Mouse (Mus musculus) midbrain, embryonic 11.5 days (tissue): ENCODE measurements at regions not wholly inside any gene's neighbourhood (a gene's known extent, or its start where the extent isn't known, plus 50 kb on each side); places are given as distances from the start of the nearest gene placed in this dataset.

Experiments
- ATAC-seq: fragments of 200-750 bp; cut with Nextera tagmentation; 2 replicates; pipeline ENCODE4 v1.8.0; 2017; ENCODE audit warnings: moderate TSS enrichment, moderate library complexity; ENCODE audit not compliant: low FRiP score
- DNase-seq: peaks from one replicate; pipeline ENCODE4 v3.0.0; 2015; ENCODE audit warnings: low spot score; ENCODE audit errors: missing footprints
- H3K27ac ChIP-seq: fragments of 300-500 bp; sonication (generic); 2 replicates; pipeline ENCODE4 v1.5.1; 2014; ENCODE audit warnings: low read depth, low read length
- H3K27me3 ChIP-seq: fragments of 300-500 bp; sonication (generic); 2 replicates; pipeline ENCODE4 v1.6.1; 2014; ENCODE audit warnings: mild to moderate bottlenecking, low read length, moderate library complexity, mixed read lengths; ENCODE audit not compliant: control insufficient read depth, insufficient read depth
- H3K36me3 ChIP-seq: fragments of 300-500 bp; sonication (generic); 2 replicates; pipeline ENCODE4 v1.6.1; 2014; ENCODE audit warnings: mild to moderate bottlenecking, low read length, moderate library complexity, mixed read lengths; ENCODE audit not compliant: control insufficient read depth, insufficient read depth
- H3K4me1 ChIP-seq: fragments of 300-500 bp; sonication (generic); 2 replicates; pipeline ENCODE4 v1.6.1; 2014; ENCODE audit warnings: low read length; ENCODE audit not compliant: control insufficient read depth, insufficient read depth
- H3K4me2 ChIP-seq: fragments of 300-500 bp; sonication (generic); 2 replicates; pipeline ENCODE4 v1.6.1; 2014; ENCODE audit warnings: mild to moderate bottlenecking, moderate library complexity
- H3K4me3 ChIP-seq: fragments of 300-500 bp; sonication (generic); 2 replicates; pipeline ENCODE4 v1.5.1; 2014; ENCODE audit warnings: low read depth, low read length
- H3K9ac ChIP-seq: fragments of 300-500 bp; sonication (generic); 2 replicates; pipeline ENCODE4 v1.6.1; 2014; ENCODE audit warnings: low read length
- H3K9me3 ChIP-seq: fragments of 300-500 bp; sonication (generic); 2 replicates; pipeline ENCODE4 v1.6.1; 2016; ENCODE audit warnings: low read length; ENCODE audit not compliant: control insufficient read depth
- WGBS: fragments of 180-500 bp; shearing (Covaris S2); extraction: QIAGEN DNeasy Blood & Tissue Kit; methylation state at CpG from one replicate; pipeline ENCODE4 v1.1.7; 2014; 5-methylcytosine and 5-hydroxymethylcytosine counted together

- DNase-seq (no peak), ATAC-seq (no peak)
- H3K9ac ChIP-seq = no peak overlapping the region
- H3K27me3 ChIP-seq = no peaks in the 10 kb centered on the region
- 64% methylated on average over 6 of the region's 6 CpGs for WGBS
- H3K9me3 ChIP-seq = no peaks in the 10 kb centered on the region
- no peak overlapping the region for H3K27ac ChIP-seq
- H3K36me3 ChIP-seq = no peaks in the 10 kb centered on the region
- no peak overlapping the region for H3K4me3 ChIP-seq
- no peak overlapping the region for H3K4me2 ChIP-seq
- H3K4me1 ChIP-seq = no peaks in the 10 kb centered on the region; the same call in 1 of the 2 replicates
Observed at GRCm38 (mm10) chr7:111158791-111159286, 76.0 kb upstream of the Eif4g2 start.

GRCm38 (mm10) chr7:111157754-111158325, 75.0 kb upstream of the Eif4g2 start:
- ATAC-seq (no peak), DNase-seq (no peak)
- no peak overlapping the region for H3K27ac ChIP-seq
- no peak overlapping the region for H3K9ac ChIP-seq
- H3K4me3 ChIP-seq = no peak overlapping the region
- H3K9me3 ChIP-seq = no peaks in the 10 kb centered on the region
- WGBS = 51% methylated on average over 9 of the region's 9 CpGs
- H3K4me2 ChIP-seq = no peak overlapping the region
- no peaks in the 10 kb centered on the region; the same call in 1 of the 2 replicates for H3K4me1 ChIP-seq
- H3K36me3 ChIP-seq = no peaks in the 10 kb centered on the region
- no peaks in the 10 kb centered on the region for H3K27me3 ChIP-seq

GRCm38 (mm10) chr7:111157287-111157686, 74.5 kb upstream of the Eif4g2 start:
- ATAC-seq (no peak), DNase-seq (no peak)
- WGBS = 74% methylated on average over 6 of the region's 6 CpGs
- no peak overlapping the region for H3K4me3 ChIP-seq
- no peak overlapping the region for H3K4me2 ChIP-seq
- no peak overlapping the region for H3K9ac ChIP-seq
- H3K27ac ChIP-seq = no peak overlapping the region
- no peaks in the 10 kb centered on the region for H3K27me3 ChIP-seq
- no peaks in the 10 kb centered on the region for H3K36me3 ChIP-seq
- H3K4me1 ChIP-seq = no peaks in the 10 kb centered on the region; the same call in 1 of the 2 replicates
- no peaks in the 10 kb centered on the region for H3K9me3 ChIP-seq

- H3K4me2 ChIP-seq = no peak overlapping the region
- no peak overlapping the region for H3K4me3 ChIP-seq
- DNase-seq (no peak), ATAC-seq (no peak)
- 68% methylated on average over 8 of the region's 8 CpGs for WGBS
- no peaks in the 10 kb centered on the region for H3K27me3 ChIP-seq
- no peaks in the 10 kb centered on the region for H3K9me3 ChIP-seq
- H3K36me3 ChIP-seq = no peaks in the 10 kb centered on the region
- H3K4me1 ChIP-seq = no peaks in the 10 kb centered on the region; the same call in 1 of the 2 replicates
- H3K9ac ChIP-seq = no peak overlapping the region
- H3K27ac ChIP-seq = no peak overlapping the region
Observed at GRCm38 (mm10) chr7:111156472-111157231, 73.8 kb upstream of the Eif4g2 start.

GRCm38 (mm10) chr7:111155995-111156394, 73.2 kb upstream of the Eif4g2 start:
- no peak overlapping the region for H3K4me2 ChIP-seq
- ATAC-seq (no peak), DNase-seq (no peak)
- H3K27me3 ChIP-seq = no peaks in the 10 kb centered on the region
- no peak overlapping the region for H3K27ac ChIP-seq
- WGBS = 61% methylated on average over 6 of the region's 6 CpGs
- no peak overlapping the region for H3K4me3 ChIP-seq
- H3K9me3 ChIP-seq = no peaks in the 10 kb centered on the region
- no peaks in the 10 kb centered on the region; the same call in 1 of the 2 replicates for H3K4me1 ChIP-seq
- H3K36me3 ChIP-seq = no peaks in the 10 kb centered on the region
- H3K9ac ChIP-seq = no peak overlapping the region

- DNase-seq (no peak), ATAC-seq (no peak)
- Histone ChIP-seq H3K4me1 (no peaks in the 10 kb centered on the region; the same call in 1 of the 2 replicates), H3K9me3 (no peaks in the 10 kb centered on the region), H3K36me3 (no peaks in the 10 kb centered on the region), H3K4me3 (no peak overlapping the region), H3K27me3 (no peaks in the 10 kb centered on the region), H3K27ac (no peak overlapping the region), H3K4me2 (no peak overlapping the region), H3K9ac (no peak overlapping the region)
- 88% methylated on average over 13 of the region's 13 CpGs for WGBS
Observed at GRCm38 (mm10) chr7:111154217-111154616, 71.4 kb upstream of the Eif4g2 start.

- ATAC-seq = no peak
- H3K4me3 ChIP-seq = no peak overlapping the region
Observed at GRCm38 (mm10) chr7:111150540-111150939, 67.7 kb upstream of the Eif4g2 start.

GRCm38 (mm10) chr7:111150115-111150514, 67.3 kb upstream of the Eif4g2 start:
- ATAC-seq (no peak), DNase-seq (no peak)
- Histone ChIP-seq H3K27me3 (no peaks in the 10 kb centered on the region), H3K27ac (no peak overlapping the region), H3K4me2 (no peak overlapping the region), H3K4me3 (no peak overlapping the region), H3K9ac (no peak overlapping the region), H3K4me1 (no peaks in the 10 kb centered on the region), H3K36me3 (no peaks in the 10 kb centered on the region), H3K9me3 (no peaks in the 10 kb centered on the region)
- WGBS = 90% methylated on average over 5 of the region's 5 CpGs

More at GRCm38 (mm10) chr7:111150540-111150939, 67.7 kb upstream of the Eif4g2 start:
- no peaks in the 10 kb centered on the region for H3K4me1 ChIP-seq
- H3K36me3 ChIP-seq = no peaks in the 10 kb centered on the region
- H3K27ac ChIP-seq = no peak overlapping the region
- H3K9me3 ChIP-seq = no peaks in the 10 kb centered on the region
- 84% methylated on average over 5 of the region's 5 CpGs for WGBS
- H3K27me3 ChIP-seq = no peaks in the 10 kb centered on the region
- no peak overlapping the region for H3K9ac ChIP-seq
- no peak overlapping the region for H3K4me2 ChIP-seq
- DNase-seq = no peak

GRCm38 (mm10) chr7:111147593-111147992, 64.8 kb upstream of the Eif4g2 start:
- no peak for ATAC-seq
- WGBS = 92% methylated on average over 6 of the region's 6 CpGs
- H3K27ac ChIP-seq = no peak overlapping the region
- H3K4me3 ChIP-seq = no peak overlapping the region
- no peaks in the 10 kb centered on the region for H3K4me1 ChIP-seq
- H3K9me3 ChIP-seq = no peaks in the 10 kb centered on the region
- DNase-seq = no peak
- no peaks in the 10 kb centered on the region for H3K36me3 ChIP-seq
- H3K4me2 ChIP-seq = no peak overlapping the region
- no peaks in the 10 kb centered on the region for H3K27me3 ChIP-seq
- no peak overlapping the region for H3K9ac ChIP-seq
